Mouse (Mus musculus) inflammation-experienced regulatory T-cells (primary cell): Measurements from ENCODE around the gene Trim47. TPM values are rescaled to one million over a fixed set of nuclear protein-coding genes. Genes with fewer than 3 reads are reported as not detected.

Source experiments
- polyA plus RNA-seq, 2 experiments: library from polyadenylated mRNA; unstranded; fragments of 100-300 nt; shearing (Covaris generic); gene quantifications; one replicate each; pipeline ENCODE4 v1.2.1; 2017

Trim47 gene
- polyA plus RNA-seq = under 1 TPM in 1 of 2 experiments, not detected in 1; 0.89 TPM

DNA sequence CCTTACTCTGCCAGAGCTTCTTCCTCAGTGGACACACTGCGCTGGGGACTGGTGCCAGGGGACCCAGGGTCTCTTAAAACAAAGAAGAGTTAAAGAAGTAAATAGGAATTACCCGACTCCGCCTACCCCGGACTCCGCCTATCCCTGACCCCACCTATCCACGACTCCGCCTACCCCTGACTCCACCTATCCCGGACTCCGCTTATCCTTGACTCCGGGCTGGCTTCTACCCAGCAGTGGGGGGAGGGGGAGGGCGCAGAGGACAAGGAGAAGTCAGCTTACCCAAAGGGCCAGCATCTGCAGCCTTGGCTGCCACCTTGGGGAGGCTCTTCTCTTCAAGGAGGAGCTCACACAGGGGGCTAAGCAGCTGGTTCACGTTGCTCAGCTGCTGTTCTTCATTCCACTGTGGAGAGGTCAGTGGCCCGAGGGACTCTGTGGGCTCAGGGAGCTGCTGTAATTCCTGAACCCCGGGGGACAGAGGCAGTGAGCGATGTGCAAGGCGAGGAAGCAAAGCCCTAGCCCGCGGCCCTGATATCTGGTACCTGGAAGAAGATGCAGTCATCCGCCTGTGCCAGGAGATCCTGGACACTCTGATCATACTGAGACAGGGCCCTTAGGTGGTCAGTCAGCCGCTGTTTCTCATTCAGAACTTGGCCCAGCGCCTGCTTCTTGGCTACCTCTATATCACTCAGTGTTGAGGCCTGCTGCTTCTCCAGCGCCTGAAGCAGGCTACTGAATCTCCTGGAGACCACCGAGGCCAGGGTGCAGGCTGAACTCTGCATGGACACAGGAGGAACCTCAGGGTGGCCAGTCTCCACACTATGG lies at the start of gene Trim47:
TSS of gene Trim47 (minus strand) at position 55 of the 825 bp plus-strand sequence.

GRCm38 (mm10) chr11:116167884-116168439 lies 41.0 kb upstream of the Trim47 start, which contains the start of gene Fbf1:
Gene Fbf1 (minus strand): TSS chr11:116168166.

GRCm38 (mm10) chr11:116138468-116139138 lies 11.6 kb upstream of the Trim47 start, which contains the start of gene Mrpl38:
Gene Mrpl38 (minus strand): TSS chr11:116138868.

DNA sequence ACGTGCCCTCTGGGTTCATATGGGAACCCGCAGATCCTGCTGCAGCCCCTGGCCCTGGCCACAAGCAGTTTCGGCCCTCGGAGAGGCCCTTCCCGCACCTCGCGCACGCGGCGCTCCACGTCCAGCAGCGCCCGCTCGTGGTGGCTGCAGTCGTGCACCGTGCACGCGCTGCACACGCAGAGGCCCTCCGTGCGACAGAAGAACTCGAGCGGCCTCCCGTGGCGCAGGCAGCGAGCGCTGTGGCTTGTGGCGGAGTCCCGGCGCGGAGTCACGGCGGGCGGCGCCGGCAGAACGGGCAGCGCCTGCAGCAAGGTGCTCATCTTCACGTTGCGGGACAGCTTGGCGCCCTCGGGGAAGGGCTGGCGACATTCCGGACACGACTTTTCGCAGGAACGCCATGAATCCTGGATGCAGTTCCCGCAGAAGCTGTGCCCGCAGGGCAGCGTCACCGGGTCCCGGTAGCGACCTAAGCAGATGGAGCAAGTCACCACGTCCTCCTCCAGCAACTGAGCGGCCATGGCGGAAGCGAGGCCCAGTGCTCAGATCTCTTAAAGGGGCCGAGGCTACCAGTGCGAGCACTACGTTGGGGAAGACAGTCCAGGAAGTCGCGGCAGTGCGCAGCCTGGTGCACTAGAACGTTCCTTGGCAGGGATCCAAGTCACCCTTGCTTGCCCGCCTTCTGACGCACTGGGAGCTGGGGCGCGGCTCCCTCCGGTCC lies 3.6 kb upstream of the Trim47 start, which contains the start of gene Trim65:
TSS of gene Trim65 (minus strand) at position 641 of the 718 bp plus-strand sequence.

GRCm38 (mm10) chr11:116086258-116087193 lies 40.5 kb downstream of the Trim47 start, which contains the start of gene Wbp2:
Gene Wbp2 (minus strand): TSS chr11:116086995.

GRCm38 (mm10) chr11:116077446-116078204 lies 49.4 kb downstream of the Trim47 start, which contains the start of gene Unc13d:
Gene Unc13d (minus strand): TSS chr11:116077961.

Other genes starting within 250 kb of the Trim47 start
- 1 to 10 TPM in 1 of 2 experiments, under 1 TPM in 1; 0.68 to 1.2 TPM for gene Smim5, start 227.2 kb downstream of the Trim47 start, polyA plus RNA-seq
- 1 to 10 TPM; 1.7 to 2.2 TPM for gene Smim6, start 215.2 kb downstream of the Trim47 start, polyA plus RNA-seq
- 10 to 100 TPM; 35.4 to 35.8 TPM for gene Sap30bp, start 193.9 kb downstream of the Trim47 start, polyA plus RNA-seq
- gene Recql5, start 193.7 kb downstream of the Trim47 start, polyA plus RNA-seq = 10 to 100 TPM; 18.1 to 21.6 TPM
- gene Itgb4, start 152.5 kb downstream of the Trim47 start, polyA plus RNA-seq = under 1 TPM; 0.23 to 0.36 TPM
- 10 to 100 TPM; 26.3 to 33.0 TPM for gene Galk1, start 114.5 kb downstream of the Trim47 start, polyA plus RNA-seq
- gene H3f3b, start 99.2 kb downstream of the Trim47 start, polyA plus RNA-seq = 1,000 to 10,000 TPM; 1,305 to 1,440 TPM
- gene Unk, start 96.9 kb downstream of the Trim47 start, polyA plus RNA-seq = 10 to 100 TPM; 38.7 to 59.1 TPM
- gene Unc13d, start 49.2 kb downstream of the Trim47 start, polyA plus RNA-seq = 100 to 1,000 TPM; 140 to 162 TPM
- gene Wbp2, start 40.2 kb downstream of the Trim47 start, polyA plus RNA-seq = 100 to 1,000 TPM; 179 to 187 TPM
- 10 to 100 TPM; 18.8 to 28.5 TPM for gene Trim65, start 3.9 kb upstream of the Trim47 start, polyA plus RNA-seq
- 10 to 100 TPM; 73.7 to 79.0 TPM for gene Mrpl38, start 11.7 kb upstream of the Trim47 start, polyA plus RNA-seq
- 10 to 100 TPM; 11.2 to 13.4 TPM for gene Fbf1, start 41.0 kb upstream of the Trim47 start, polyA plus RNA-seq
- 10 to 100 TPM; 54.7 to 68.8 TPM for gene Ten1, start 71.6 kb upstream of the Trim47 start, polyA plus RNA-seq
- gene Acox1, start 71.8 kb upstream of the Trim47 start, polyA plus RNA-seq = 10 to 100 TPM; 19.8 to 23.4 TPM
- gene Evpl, start 110.9 kb upstream of the Trim47 start, polyA plus RNA-seq = 1 to 10 TPM in 1 of 2 experiments, not detected in 1; 1.4 TPM
- 10 to 100 TPM; 69.6 to 79.1 TPM for gene Srp68, start 147.0 kb upstream of the Trim47 start, polyA plus RNA-seq
- not detected for gene Galr2, start 153.7 kb upstream of the Trim47 start, polyA plus RNA-seq
- 10 to 100 TPM; 67.5 to 84.3 TPM for gene Exoc7, start 180.0 kb upstream of the Trim47 start, polyA plus RNA-seq
- gene Foxj1, start 208.2 kb upstream of the Trim47 start, polyA plus RNA-seq = not detected